Mouse (Mus musculus) megakaryocyte, adult 5-6 weeks (primary cell): ENCODE data around the gene Dcbld2. TPM values are rescaled to one million over a fixed set of nuclear protein-coding genes. Genes with fewer than 3 reads are reported as not detected.

Experiments
- ATAC-seq: 2 replicates; pipeline ENCODE4 v1.8.0; 2016; ENCODE audit warnings: mild to moderate bottlenecking, inconsistent platforms; ENCODE audit not compliant: poor library complexity, severe bottlenecking
- total RNA-seq, 2 experiments: library from RNA; stranded (forward) in 1 of 2; stranded (reverse) in 1 of 2; fragments of 153-499, 151-499 nt in 1 of 2; fragments of 221-1000, 200-1000 nt in 1 of 2; gene quantifications; 2 replicates each; pipeline versions ENCODE4 v1.2.3 to v1.2.4; 2015 to 2017

Gene Dcbld2
- total RNA-seq, 2 experiments from 2014 or later: 0.59 to 0.62 TPM

GRCm38 (mm10) chr16:58481906-58482270 lies 73.6 kb downstream of the Dcbld2 start:
- ATAC-seq: no peak

DNA sequence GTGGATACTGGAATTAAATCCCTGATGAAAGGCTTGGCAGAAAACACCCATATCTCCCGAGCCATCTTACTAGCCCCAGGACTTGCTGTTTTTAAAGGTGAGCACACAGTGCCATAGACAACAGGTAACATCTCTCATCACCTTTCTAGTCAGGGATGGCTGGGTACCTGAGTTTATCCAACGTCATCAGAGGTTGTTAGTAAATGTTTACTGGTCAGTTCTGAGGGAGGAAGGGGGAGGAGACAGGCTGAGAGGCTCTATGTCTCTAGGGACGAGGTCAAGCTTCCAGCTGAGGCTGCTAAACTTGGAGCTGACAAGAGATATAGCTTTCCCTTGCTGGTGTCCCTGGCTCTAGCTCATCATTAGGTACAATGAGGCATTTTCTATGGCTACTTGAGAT lies 74.1 kb downstream of the Dcbld2 start:
- no peak for ATAC-seq

- ATAC-seq: no peak
Observed at GRCm38 (mm10) chr16:58487861-58488260, 79.6 kb downstream of the Dcbld2 start.

DNA sequence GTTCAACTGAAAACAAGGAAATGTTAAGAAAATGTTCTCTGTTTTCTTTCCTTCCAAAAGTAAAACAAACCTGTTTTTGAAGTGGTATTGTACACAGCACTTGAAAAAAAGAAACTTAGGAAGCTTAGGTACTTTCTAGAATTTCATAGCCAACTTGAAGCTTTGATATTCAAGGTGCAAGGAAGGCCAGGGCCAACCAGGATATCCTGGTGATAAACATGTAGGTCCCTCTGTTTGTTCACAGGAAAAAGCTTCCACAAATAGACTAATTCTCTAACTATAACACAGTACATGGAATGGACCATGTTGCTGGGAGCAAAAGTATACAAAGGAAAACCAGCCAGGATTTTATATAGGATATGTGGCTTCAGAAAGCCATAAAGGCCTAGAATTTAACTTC lies 88.5 kb downstream of the Dcbld2 start:
- ATAC-seq: no peak

DNA sequence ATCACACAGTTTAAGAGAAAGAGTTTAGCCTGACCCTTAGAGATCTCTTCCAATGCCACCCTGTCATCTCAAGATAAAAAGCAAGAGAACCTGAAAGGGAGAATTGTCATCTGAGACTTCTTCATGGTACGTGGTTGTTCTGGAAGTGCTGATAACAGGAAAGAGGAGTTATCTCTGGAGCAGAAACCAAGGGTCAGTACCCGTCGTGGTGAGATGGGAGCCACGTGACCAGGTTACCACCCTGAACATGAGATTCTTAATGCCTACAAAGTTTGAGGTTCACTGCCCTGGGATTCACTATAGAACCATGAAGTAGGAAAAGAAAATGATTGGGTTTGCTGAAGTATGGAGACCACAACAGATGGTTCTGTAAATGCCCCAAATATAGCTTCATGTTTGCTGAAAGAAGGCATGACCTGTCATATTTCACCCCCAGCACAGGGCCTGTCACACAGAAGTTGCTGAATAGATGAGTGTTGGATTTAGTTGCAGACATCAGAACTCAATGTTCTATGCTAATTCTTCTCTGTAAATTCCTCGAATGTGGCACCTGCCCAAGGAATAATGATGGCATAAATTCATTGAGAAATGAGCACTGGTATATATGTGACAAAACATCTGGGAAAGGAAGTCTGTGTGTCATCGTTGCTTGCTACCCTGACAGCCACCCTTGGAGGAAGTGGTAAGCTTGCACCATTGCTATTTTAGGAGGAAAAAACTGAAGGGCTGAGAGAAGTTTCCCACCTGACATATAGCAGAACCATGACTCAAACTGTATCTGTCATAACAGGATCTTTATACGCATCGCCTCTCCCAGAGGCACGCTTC lies 89.9 kb downstream of the Dcbld2 start:
- ATAC-seq: peak; percentile 81

DNA sequence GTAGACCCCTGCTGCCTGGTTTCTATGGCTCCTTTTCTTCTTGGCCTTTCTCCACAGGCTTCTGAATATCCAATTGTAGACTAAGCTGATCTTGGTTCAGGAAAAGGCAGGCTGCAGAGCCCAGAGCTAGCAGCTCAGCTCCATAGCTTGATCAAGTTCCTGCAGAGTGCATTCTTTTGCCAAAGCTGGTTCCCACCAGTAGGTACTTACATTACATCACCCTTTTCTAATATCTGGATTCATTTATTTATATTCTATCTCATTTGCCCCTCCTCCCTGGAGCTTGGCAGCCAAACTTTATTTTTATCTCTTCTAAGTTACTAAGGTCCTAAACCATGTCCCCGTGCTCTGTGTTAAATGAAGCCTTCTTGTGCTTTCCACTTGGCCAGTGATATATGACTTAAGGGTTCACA lies 90.9 kb downstream of the Dcbld2 start:
- no peak for ATAC-seq

- ATAC-seq: peak; percentile 31
Observed at GRCm38 (mm10) chr16:58499650-58500049, 91.4 kb downstream of the Dcbld2 start.

- peak; percentile 65 for ATAC-seq
Observed at GRCm38 (mm10) chr16:58501760-58502301, 93.6 kb downstream of the Dcbld2 start.

- no peak for ATAC-seq
Observed at GRCm38 (mm10) chr16:58502566-58502965, 94.3 kb downstream of the Dcbld2 start.

- no peak for ATAC-seq
Observed at GRCm38 (mm10) chr16:58504945-58505344, 96.7 kb downstream of the Dcbld2 start.

DNA sequence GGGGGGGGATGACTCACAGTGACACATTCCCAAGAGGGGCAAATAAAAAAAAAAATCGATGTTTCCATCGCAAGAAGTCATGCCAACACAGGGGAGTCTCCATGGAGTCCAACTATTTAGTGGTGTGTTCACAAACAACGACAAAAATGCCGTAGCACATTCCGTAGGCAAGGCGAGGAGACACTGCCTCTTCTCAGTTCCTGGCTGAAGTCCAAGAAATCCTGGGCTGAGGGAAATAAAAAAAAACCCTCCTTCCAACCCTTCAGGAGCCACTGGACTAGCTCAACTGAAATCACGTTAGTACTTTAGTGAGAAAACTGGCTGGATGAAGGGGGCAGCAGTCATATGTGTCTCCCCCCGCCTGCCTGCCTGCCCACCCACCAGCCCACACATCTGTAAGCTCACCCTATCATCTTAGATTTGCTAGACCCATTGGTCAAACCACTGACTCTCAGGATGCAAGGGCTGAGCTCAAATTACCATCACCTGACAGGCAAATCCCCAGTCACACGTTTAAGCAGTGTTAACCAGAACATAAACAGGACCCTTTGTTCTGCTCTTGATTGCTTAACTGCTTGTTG lies 104.0 kb downstream of the Dcbld2 start:
- no peak for ATAC-seq

DNA sequence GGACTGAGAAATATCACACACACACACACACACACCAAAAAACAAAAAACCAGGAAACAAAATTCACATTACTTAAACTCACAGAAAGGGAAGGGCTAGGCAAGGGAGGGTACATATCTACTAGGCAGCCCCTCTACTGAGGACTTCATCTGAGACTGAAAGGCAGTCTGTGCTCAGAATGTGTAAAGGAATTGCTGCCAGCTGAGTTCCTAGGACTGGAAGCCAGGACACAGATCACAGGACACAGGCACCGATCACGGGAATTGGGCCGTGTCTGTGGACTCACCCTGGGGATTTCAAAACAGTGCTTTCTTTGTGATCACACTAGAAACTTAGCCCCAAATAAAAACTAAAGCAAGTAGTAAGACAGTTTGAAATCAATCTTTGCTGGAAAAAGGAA lies 104.6 kb downstream of the Dcbld2 start:
- no peak for ATAC-seq

DNA sequence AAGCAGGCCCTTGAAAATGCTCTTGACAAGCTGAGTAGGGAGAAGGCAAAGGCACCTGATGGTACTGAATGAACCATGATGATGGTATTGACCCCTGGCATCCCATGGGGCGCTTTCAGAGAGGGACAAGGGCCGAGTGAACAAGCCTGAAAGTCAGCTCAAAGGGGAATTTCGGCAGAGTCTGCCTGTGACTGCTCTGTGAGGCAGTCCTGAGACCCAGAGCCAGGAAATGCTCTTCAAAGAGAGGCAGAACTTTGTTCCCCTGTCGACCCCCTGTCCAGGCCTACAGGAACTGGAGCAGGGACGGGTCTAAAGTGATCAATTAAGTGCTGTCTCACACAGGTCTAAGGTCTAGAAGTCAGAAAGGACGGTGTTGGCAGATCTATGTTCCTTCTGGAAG lies 105.5 kb downstream of the Dcbld2 start:
- ATAC-seq: no peak

- ATAC-seq: peak; percentile 91
Observed at GRCm38 (mm10) chr16:58514565-58514964, 106.3 kb downstream of the Dcbld2 start.

- ATAC-seq: no peak
Observed at GRCm38 (mm10) chr16:58516161-58516560, 107.9 kb downstream of the Dcbld2 start.

DNA sequence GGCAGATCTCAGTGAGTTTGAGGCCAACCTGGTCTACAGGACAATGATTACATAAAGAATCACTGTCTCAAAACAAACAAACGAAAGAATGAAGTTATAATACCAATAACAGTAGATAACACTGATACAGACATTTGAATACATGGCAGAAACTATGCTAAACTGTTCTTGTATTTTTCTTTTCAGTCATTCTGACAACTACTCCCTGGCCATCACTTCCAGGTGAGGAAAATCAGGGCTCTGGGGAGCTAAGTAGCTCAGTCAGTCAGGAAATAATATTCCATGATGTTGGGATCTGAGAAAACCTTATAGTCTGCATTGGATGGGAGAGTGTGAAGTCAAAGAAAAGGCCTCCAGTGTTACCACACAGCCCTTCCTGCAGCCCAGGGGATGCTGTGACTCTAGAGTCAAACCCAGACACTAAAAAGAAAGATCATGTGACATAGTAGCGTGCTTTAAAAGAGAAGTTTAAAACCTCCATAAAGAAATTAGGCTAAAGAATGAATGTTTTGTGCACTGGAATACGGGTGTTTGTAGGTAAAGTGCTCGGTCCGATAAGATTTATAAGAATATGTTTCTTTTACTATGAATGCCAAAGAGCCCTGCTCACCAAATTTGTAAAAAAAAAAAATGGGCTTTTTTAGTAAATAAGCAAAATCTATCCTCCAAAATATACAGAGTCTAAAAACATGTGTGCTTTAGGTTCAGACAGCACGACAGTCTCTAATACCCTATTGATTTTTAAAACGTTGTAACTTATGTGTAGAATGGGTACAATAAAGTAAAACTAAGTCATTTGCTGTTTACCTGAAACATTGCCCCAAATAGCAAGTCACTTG lies 108.9 kb downstream of the Dcbld2 start:
- no peak for ATAC-seq

Other genes starting within 250 kb of the Dcbld2 start
- gene St3gal6, start 115.8 kb downstream of the Dcbld2 start, total RNA-seq (2015): 9.4 and 15.6 TPM in 2 replicates
- 11.9 and 17.3 TPM in 2 replicates for gene St3gal6, start 115.8 kb downstream of the Dcbld2 start, total RNA-seq (2017)
- gene Gm813, start 208.5 kb downstream of the Dcbld2 start, total RNA-seq (2015): not detected in 2 replicates
- not detected in 2 replicates for gene Gm813, start 208.5 kb downstream of the Dcbld2 start, total RNA-seq (2017)
- gene E330017A01Rik, start 230.3 kb downstream of the Dcbld2 start, total RNA-seq (2015): not detected in 2 replicates
- not detected in 2 replicates for gene E330017A01Rik, start 230.3 kb downstream of the Dcbld2 start, total RNA-seq (2017)